Mouse (Mus musculus): ENCODE data around the gene Slc4a1. TPM values are rescaled to one million over a fixed set of nuclear protein-coding genes. Genes with fewer than 3 reads are reported as not detected.

The Slc4a1 gene
- polyA plus RNA-seq, 1 experiment, result not detected

GRCm38 (mm10) chr11:102382794-102383193, 16.8 kb upstream of the Slc4a1 start:
- Histone ChIP-seq H3K4me3 (ENCODE audit: insufficient read depth, low read depth, low read length) (no peak overlapping the region), H3K27ac (ENCODE audit: insufficient read depth, low read depth, low read length) (no peak overlapping the region), H3K4me1 (ENCODE audit: control insufficient read depth, insufficient read depth, low read length) (peaks cover 3% of the 10 kb centered on the region; the same call in 1 of the 2 replicates)
- TF ChIP-seq CTCF (IDR thresholded peaks at IDR 0.05; ENCODE audit: insufficient read depth, low read depth, low read length) (no peak), POLR2A (IDR thresholded peaks at IDR 0.05; ENCODE audit: insufficient read depth, low read depth, low read length) (no peak)
- 88% methylated on average over 3 of the region's 3 CpGs for WGBS

GRCm38 (mm10) chr11:102381341-102382100, 15.5 kb upstream of the Slc4a1 start:
- Histone ChIP-seq H3K27ac (ENCODE audit: insufficient read depth, low read depth, low read length) (no peak overlapping the region), H3K4me3 (ENCODE audit: insufficient read depth, low read depth, low read length) (no peak overlapping the region), H3K4me1 (ENCODE audit: control insufficient read depth, insufficient read depth, low read length) (peaks cover 4% of the 10 kb centered on the region; the same call in 1 of the 2 replicates)
- WGBS, result 53% methylated on average over 4 of the region's 4 CpGs
- no peak for TF ChIP-seq POLR2A (IDR thresholded peaks at IDR 0.05; ENCODE audit: insufficient read depth, low read depth, low read length)
- no peak for TF ChIP-seq CTCF (IDR thresholded peaks at IDR 0.05; ENCODE audit: insufficient read depth, low read depth, low read length)

DNA sequence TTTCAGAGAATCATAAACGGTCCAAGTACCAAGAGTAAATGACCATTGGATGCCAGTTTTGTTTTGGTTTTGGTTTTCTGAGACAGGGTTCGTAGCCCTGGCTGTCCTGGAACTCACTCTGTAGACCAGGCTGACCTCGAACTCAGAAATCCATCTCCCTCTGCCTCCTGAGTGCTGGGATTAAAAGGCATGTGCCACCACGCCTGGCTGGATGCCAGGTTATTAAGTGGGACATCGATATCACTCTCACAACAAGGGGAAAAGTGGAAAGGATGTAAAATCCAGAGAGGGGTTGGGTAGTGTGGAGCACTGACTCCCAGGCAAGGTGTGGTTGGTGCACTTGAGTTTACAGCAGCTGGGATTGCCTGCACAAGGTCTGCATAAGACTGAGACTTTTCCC, 14.1 kb upstream of the Slc4a1 start:
- no peak overlapping the region for H3K27ac ChIP-seq (ENCODE audit: insufficient read depth, low read depth, low read length)
- 73% methylated on average over 5 of the region's 5 CpGs for WGBS
- TF ChIP-seq POLR2A (IDR thresholded peaks at IDR 0.05; ENCODE audit: insufficient read depth, low read depth, low read length) (no peak), CTCF (IDR thresholded peaks at IDR 0.05; ENCODE audit: insufficient read depth, low read depth, low read length) (no peak)
- H3K4me1 ChIP-seq (ENCODE audit: control insufficient read depth, insufficient read depth, low read length), result peaks cover 14% of the 10 kb centered on the region
- no peak overlapping the region for H3K4me3 ChIP-seq (ENCODE audit: insufficient read depth, low read depth, low read length)

GRCm38 (mm10) chr11:102377186-102377585, 11.2 kb upstream of the Slc4a1 start:
- WGBS, result 69% methylated on average over 12 of the region's 12 CpGs
- Histone ChIP-seq H3K4me3 (ENCODE audit: insufficient read depth, low read depth, low read length) (no peak overlapping the region), H3K4me1 (ENCODE audit: control insufficient read depth, insufficient read depth, low read length) (peaks cover 11% of the 10 kb centered on the region), H3K27ac (ENCODE audit: insufficient read depth, low read depth, low read length) (no peak overlapping the region)
- TF ChIP-seq POLR2A (IDR thresholded peaks at IDR 0.05; ENCODE audit: insufficient read depth, low read depth, low read length), result no peak
- no peak for TF ChIP-seq CTCF (IDR thresholded peaks at IDR 0.05; ENCODE audit: insufficient read depth, low read depth, low read length)

- Histone ChIP-seq H3K4me3 (ENCODE audit: insufficient read depth, low read depth, low read length) (no peak overlapping the region), H3K27ac (ENCODE audit: insufficient read depth, low read depth, low read length) (no peak overlapping the region), H3K4me1 (ENCODE audit: control insufficient read depth, insufficient read depth, low read length) (peaks cover 11% of the 10 kb centered on the region)
- TF ChIP-seq CTCF (IDR thresholded peaks at IDR 0.05; ENCODE audit: insufficient read depth, low read depth, low read length) (no peak), POLR2A (IDR thresholded peaks at IDR 0.05; ENCODE audit: insufficient read depth, low read depth, low read length) (no peak)
- WGBS, result 32% methylated on average over 8 of the region's 8 CpGs
These were observed 10.3 kb upstream of the Slc4a1 start for GRCm38 (mm10) chr11:102376196-102376835.

GRCm38 (mm10) chr11:102375196-102376173, 9.5 kb upstream of the Slc4a1 start:
- H3K4me3 ChIP-seq (ENCODE audit: insufficient read depth, low read depth, low read length), result no peak overlapping the region
- TF ChIP-seq CTCF (IDR thresholded peaks at IDR 0.05; ENCODE audit: insufficient read depth, low read depth, low read length), result 0 out of 2 replicates have a peak, but pooled peaks have one; percentile 4
- no peak for TF ChIP-seq POLR2A (IDR thresholded peaks at IDR 0.05; ENCODE audit: insufficient read depth, low read depth, low read length)
- WGBS, result 27% methylated on average over 23 of the region's 23 CpGs

DNA sequence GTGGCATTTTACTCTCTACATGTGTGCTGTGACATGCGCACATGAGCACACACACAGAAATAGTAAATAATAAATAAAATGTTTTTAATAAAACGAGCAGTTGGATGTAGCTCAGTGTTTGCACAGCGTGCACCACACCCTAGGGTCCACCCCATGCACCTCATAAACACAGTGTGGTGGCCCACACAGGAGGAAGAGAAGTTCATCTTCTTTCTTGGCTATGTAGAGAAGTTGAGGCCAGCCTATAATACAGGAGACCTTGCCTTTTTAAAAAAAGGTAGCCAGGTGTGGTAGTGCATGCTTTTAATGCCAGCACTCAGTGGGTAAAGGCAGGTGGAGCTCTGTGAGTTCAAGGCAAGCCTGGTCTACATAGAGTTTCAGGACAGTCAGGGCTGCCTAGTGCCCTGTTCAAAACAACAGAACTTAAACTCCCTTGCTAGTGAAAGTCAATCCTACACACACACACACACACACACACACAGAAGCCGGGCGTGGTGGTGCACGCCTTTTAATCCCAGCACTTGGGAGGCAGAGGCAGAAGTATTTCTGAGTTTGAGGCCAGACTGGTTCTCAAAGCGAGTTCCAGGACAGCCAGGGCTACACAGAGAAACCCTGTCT, 8.2 kb upstream of the Slc4a1 start:
- Histone ChIP-seq H3K27ac (ENCODE audit: insufficient read depth, low read depth, low read length) (no peak overlapping the region), H3K4me1 (ENCODE audit: control insufficient read depth, insufficient read depth, low read length) (peaks cover 11% of the 10 kb centered on the region), H3K4me3 (ENCODE audit: insufficient read depth, low read depth, low read length) (no peak overlapping the region)
- TF ChIP-seq POLR2A (IDR thresholded peaks at IDR 0.05; ENCODE audit: insufficient read depth, low read depth, low read length) (no peak), CTCF (IDR thresholded peaks at IDR 0.05; ENCODE audit: insufficient read depth, low read depth, low read length) (no peak)
- WGBS, result 94% methylated on average over 7 of the region's 7 CpGs

More at GRCm38 (mm10) chr11:102375196-102376173, 9.5 kb upstream of the Slc4a1 start:
- Histone ChIP-seq H3K27ac (ENCODE audit: insufficient read depth, low read depth, low read length) (no peak overlapping the region), H3K4me1 (ENCODE audit: control insufficient read depth, insufficient read depth, low read length) (peaks cover 11% of the 10 kb centered on the region)

GRCm38 (mm10) chr11:102373646-102374045, 7.6 kb upstream of the Slc4a1 start:
- Histone ChIP-seq H3K4me3 (ENCODE audit: insufficient read depth, low read depth, low read length) (no peak overlapping the region), H3K4me1 (ENCODE audit: control insufficient read depth, insufficient read depth, low read length) (peaks cover 11% of the 10 kb centered on the region), H3K27ac (ENCODE audit: insufficient read depth, low read depth, low read length) (no peak overlapping the region)
- WGBS, result 47% methylated on average over 2 of the region's 2 CpGs
- no peak for TF ChIP-seq POLR2A (IDR thresholded peaks at IDR 0.05; ENCODE audit: insufficient read depth, low read depth, low read length)
- no peak for TF ChIP-seq CTCF (IDR thresholded peaks at IDR 0.05; ENCODE audit: insufficient read depth, low read depth, low read length)
